In genomic region chr2:167552927-167553402, GRCm38 (mm10) we compare ENCODE assay signal across 11 mouse cellular contexts. TPM values are rescaled to one million over a fixed set of nuclear protein-coding genes. Genes with fewer than 3 reads are reported as not detected.
DNase-seq lines count a peak whose midpoint lies in the region; ATAC-seq lines count a peak whose summit lies in the region.
"Had no signal": no experiment of that assay in that cellular context is flagged by ENCODE, and none has a peak within 500 bp of the region (broad histone marks: within the 10 kb centered on the region; RNA-seq: fewer than 3 reads in every experiment).

No protein-coding gene starts in this region.

- DNase-seq in lung, postnatal 36 days: no peak
- DNase-seq in adrenal gland, postnatal 25 days: peak; percentile 76
- DNase-seq in heart, postnatal 14 days: peak; percentile 57 to 65
- DNase-seq in thymus, postnatal 10 days (ENCODE audit: low spot score in 2 of 2): peak; percentile 44 to 47
- DNase-seq in gastrocnemius, postnatal 36 days: no peak
- no peak for DNase-seq in gastrocnemius, postnatal 4 days (ENCODE audit: low spot score in 2 of 2)
- no peak for DNase-seq in gastrocnemius, postnatal 10 days
- DNase-seq: cerebellum, adult 8-10 months; kidney, adult 11 months had no signal

- H3K9ac ChIP-seq in lung, embryonic 16.5 days (ENCODE audit: low read length): no peak overlapping the region; the same call in 1 of the 2 replicates
- H3K9ac ChIP-seq: lung, embryonic 15.5 days had no signal

- H3K36me3 ChIP-seq in lung, embryonic 16.5 days (ENCODE audit: control insufficient read depth, insufficient read depth, low read length): no peaks in the 10 kb centered on the region
- H3K36me3 ChIP-seq: lung, embryonic 15.5 days had no signal

- H3K27ac ChIP-seq in lung, embryonic 16.5 days (ENCODE audit: low read length): 0 out of 2 replicates have a peak overlapping the region, but pooled peaks have one; percentile 12
- H3K27ac ChIP-seq: lung, embryonic 15.5 days had no signal

- no peak overlapping the region for H3K4me2 ChIP-seq in lung, embryonic 16.5 days (ENCODE audit: low read depth, low read length)
- H3K4me2 ChIP-seq: lung, embryonic 15.5 days had no signal

- 32% methylated on average over 11 of the region's 11 CpGs for WGBS in lung, embryonic 16.5 days

- peaks cover 6% of the 10 kb centered on the region for H3K4me1 ChIP-seq in lung, embryonic 16.5 days (replicated peaks; ENCODE audit: control insufficient read depth, insufficient read depth, low read length)

- H3K9me3 ChIP-seq in lung, embryonic 16.5 days (ENCODE audit: control insufficient read depth, low read length): no peaks in the 10 kb centered on the region
- H3K9me3 ChIP-seq: lung, embryonic 15.5 days had no signal

- intact Hi-C loops in heart, postnatal 14 days (cut with DNase I): no loop called here
- intact Hi-C loops in gastrocnemius, postnatal 36 days (cut with DNase I): no loop called here

- no peaks in the 10 kb centered on the region for H3K27me3 ChIP-seq in lung, embryonic 16.5 days (ENCODE audit: control insufficient read depth, insufficient read depth, low read depth, low read length)
- H3K27me3 ChIP-seq: lung, embryonic 15.5 days had no signal

- ATAC-seq in lung, embryonic 16.5 days (ENCODE audit: low read depth): peak; percentile 46

- no peak overlapping the region for H3K4me3 ChIP-seq in lung, embryonic 16.5 days (ENCODE audit: low read length)
- H3K4me3 ChIP-seq: lung, embryonic 15.5 days had no signal

RNA-seq across cellular contexts. Expression of gene Snai1, which starts 15.0 kb away (rescaled TPM):
- polyA plus RNA-seq in lung, embryonic 16.5 days (2015; fragmentation: Nextera tagmentation; extraction: Ambion mirVana): 120 and 130 TPM in 2 replicates
- total RNA-seq in adrenal gland, postnatal 25 days (2021): 12.8 and 13.0 TPM in 2 replicates
- total RNA-seq in heart, postnatal 14 days (2021): 1 to 10 TPM; 3.0 to 3.1 TPM
- total RNA-seq in gastrocnemius, postnatal 36 days (2021): under 1 TPM; 0.61 to 0.86 TPM
- total RNA-seq in gastrocnemius, postnatal 4 days (2021): 1 to 10 TPM; 6.3 to 7.0 TPM
- total RNA-seq in gastrocnemius, postnatal 10 days (2021): 1 to 10 TPM; 3.9 to 5.7 TPM

Comparison
In these comparisons a context has a peak if more than half of its experiments do, and no peak if none do; other contexts are left out.
1. DNase-seq: peak in adrenal gland, postnatal 25 days (single experiment), heart, postnatal 14 days (2 of 2) and thymus, postnatal 10 days (2 of 2); none in lung, postnatal 36 days (single experiment), gastrocnemius, postnatal 36 days (0 of 2), gastrocnemius, postnatal 4 days (0 of 2) and gastrocnemius, postnatal 10 days (single experiment).